Mouse (Mus musculus) small intestine, adult 2 months (tissue): ENCODE measurements at regions not wholly inside any gene's neighbourhood (a gene's known extent, or its start where the extent isn't known, plus 50 kb on each side); places are given as distances from the start of the nearest gene placed in this dataset.

Experiments
- CTCF ChIP-seq: fragments of 200-500 bp; IDR thresholded peaks from 2 replicates; pipeline ENCODE4 v1.5.1; 2012; ENCODE audit warnings: low read depth, mild to moderate bottlenecking, control low read depth, inconsistent platforms, low read length, moderate library complexity, mixed read lengths; ENCODE audit not compliant: insufficient replicate concordance, insufficient read length; ENCODE audit errors: extremely low read depth
- POLR2A ChIP-seq: fragments of 200-500 bp; IDR thresholded peaks from 2 replicates; pipeline ENCODE4 v1.6.1; 2012; ENCODE audit warnings: low read depth, mild to moderate bottlenecking, control low read depth, inconsistent platforms, low read length, moderate library complexity

DNA sequence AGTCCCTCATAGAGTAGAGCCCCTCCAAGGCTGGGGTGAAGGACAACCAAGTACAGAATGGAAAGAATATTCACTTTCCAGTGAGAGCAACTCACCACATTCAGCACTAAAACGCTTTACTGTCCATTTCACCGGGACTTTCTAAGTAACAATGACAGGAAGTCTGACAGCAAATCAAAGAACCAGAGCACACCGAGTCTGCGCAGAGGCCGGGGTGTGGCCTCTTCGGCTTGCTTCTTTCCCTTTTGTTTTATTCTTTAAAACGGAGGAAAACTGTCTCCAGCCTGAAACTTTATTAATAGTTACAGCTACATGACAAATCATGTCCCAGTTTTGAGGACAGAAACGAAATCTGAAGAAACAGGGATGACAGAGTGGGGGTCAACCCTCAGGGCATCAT lies 465.0 kb downstream of the Tns3 start:
- no peak for TF ChIP-seq POLR2A
- no peak for TF ChIP-seq CTCF
